ENCODE assay signal across 23 mouse cellular contexts in the genomic region with DNA sequence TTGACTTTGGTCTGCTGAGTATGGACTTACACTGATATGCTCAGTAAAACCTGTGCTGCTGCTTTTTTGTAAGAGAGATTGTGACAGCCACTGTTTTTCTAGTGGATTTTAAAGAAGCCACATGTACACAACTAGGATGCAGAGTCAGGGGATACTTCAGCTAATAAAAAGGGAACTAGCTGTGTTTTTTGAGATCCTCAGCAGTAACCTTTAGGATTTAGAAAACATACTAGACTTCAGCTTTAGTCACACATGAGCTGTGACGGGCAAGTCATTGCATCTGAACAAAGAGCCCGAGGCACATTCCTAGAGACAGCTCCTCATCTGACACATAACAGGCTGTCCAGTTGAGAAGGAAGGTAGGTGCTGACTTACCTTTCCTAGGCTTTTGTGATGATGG. TPM values are rescaled to one million over a fixed set of nuclear protein-coding genes. Genes with fewer than 3 reads are reported as not detected.
DNase-seq lines count a peak whose midpoint lies in the region; ATAC-seq and TF ChIP-seq lines count a peak whose summit lies in the region.
"Had no signal": no experiment of that assay in that cellular context is flagged by ENCODE, and none has a peak within 500 bp of the region (broad histone marks: within the 10 kb centered on the region; RNA-seq: fewer than 3 reads in every experiment).

A gene (plus strand): TSS at position 251 of the 400 bp plus-strand sequence.

- H3K4me1 ChIP-seq in embryonic facial prominence, embryonic 15.5 days, result no peaks in the 10 kb centered on the region
- no peaks in the 10 kb centered on the region for H3K4me1 ChIP-seq in embryonic facial prominence, embryonic 10.5 days
- no peaks in the 10 kb centered on the region for H3K4me1 ChIP-seq in lung, embryonic 14.5 days (ENCODE audit: insufficient read depth)
- no peaks in the 10 kb centered on the region for H3K4me1 ChIP-seq in brown adipose tissue, adult 24 weeks (ENCODE audit: control insufficient read depth, insufficient read depth, insufficient read length, low read length)
- H3K4me1 ChIP-seq in heart, embryonic 10.5 days, result no peaks in the 10 kb centered on the region
- H3K4me1 ChIP-seq: forebrain, embryonic 15.5 days; heart, embryonic 15.5 days; hindbrain, embryonic 15.5 days had no signal

- no peaks in the 10 kb centered on the region for H3K27me3 ChIP-seq in embryonic facial prominence, embryonic 15.5 days
- no peaks in the 10 kb centered on the region for H3K27me3 ChIP-seq in embryonic facial prominence, embryonic 10.5 days (replicated peaks; ENCODE audit: low read depth, poor library complexity, severe bottlenecking)
- no peaks in the 10 kb centered on the region for H3K27me3 ChIP-seq in lung, embryonic 14.5 days (ENCODE audit: insufficient read depth, low read length)
- no peaks in the 10 kb centered on the region for H3K27me3 ChIP-seq in heart, embryonic 10.5 days (ENCODE audit: insufficient read depth, poor library complexity, severe bottlenecking)
- H3K27me3 ChIP-seq: CH12.LX; forebrain, embryonic 15.5 days; heart, embryonic 15.5 days; hindbrain, embryonic 15.5 days had no signal

- WGBS in embryonic facial prominence, embryonic 15.5 days, result 48% methylated on average over 2 of the region's 2 CpGs
- WGBS in embryonic facial prominence, embryonic 10.5 days, result 63% methylated on average over 2 of the region's 2 CpGs
- WGBS in lung, embryonic 14.5 days, result 74% methylated on average over 2 of the region's 2 CpGs
- 80% methylated on average over 2 of the region's 2 CpGs for WGBS in heart, embryonic 10.5 days

- H3K36me3 ChIP-seq in embryonic facial prominence, embryonic 15.5 days, result no peaks in the 10 kb centered on the region
- H3K36me3 ChIP-seq in embryonic facial prominence, embryonic 10.5 days (replicated peaks), result no peaks in the 10 kb centered on the region
- no peaks in the 10 kb centered on the region for H3K36me3 ChIP-seq in lung, embryonic 14.5 days (ENCODE audit: insufficient read depth)
- no peaks in the 10 kb centered on the region for H3K36me3 ChIP-seq in heart, embryonic 10.5 days
- H3K36me3 ChIP-seq: forebrain, embryonic 15.5 days; heart, embryonic 15.5 days; hindbrain, embryonic 15.5 days had no signal

- DNase-seq in embryonic facial prominence, embryonic 10.5 days (ENCODE audit: low spot score), result no peak
- peak; percentile 1 for DNase-seq in lung, embryonic 14.5 days
- DNase-seq in lung, postnatal 10 days, result no peak
- DNase-seq in heart, embryonic 10.5 days (ENCODE audit: low spot score), result no peak
- DNase-seq: adrenal gland, adult 8-10 months; adrenal gland, postnatal 36 days; cerebellum, adult 11-12 months; cerebellum, adult 9-10 months; cerebellum, postnatal 25 days; gastrocnemius, postnatal 25 days; heart, adult 18-20 months; heart, postnatal 36 days had no signal

- no peak within 1 kb of the TSS for H3K4me3 ChIP-seq in embryonic facial prominence, embryonic 15.5 days (replicated peaks)
- H3K4me3 ChIP-seq in embryonic facial prominence, embryonic 10.5 days, result no peak within 1 kb of the TSS
- no peak within 1 kb of the TSS for H3K4me3 ChIP-seq in lung, embryonic 14.5 days (ENCODE audit: low read depth, low read length)
- no peak within 1 kb of the TSS for H3K4me3 ChIP-seq in brown adipose tissue, adult 24 weeks (ENCODE audit: insufficient read depth, low read depth, low read length)
- no peak within 1 kb of the TSS for H3K4me3 ChIP-seq in heart, embryonic 10.5 days
- H3K4me3 ChIP-seq: forebrain, embryonic 15.5 days; heart, embryonic 15.5 days; hindbrain, embryonic 15.5 days had no signal

- ATAC-seq in embryonic facial prominence, embryonic 15.5 days (ENCODE audit: insufficient number of reproducible peaks, low FRiP score, low TSS enrichment, low read depth), result no peak
- ATAC-seq in lung, embryonic 14.5 days (ENCODE audit: insufficient read depth), result no peak
- ATAC-seq in monocyte, adult 5-6 weeks (replicated peaks; ENCODE audit: insufficient number of reproducible peaks, low FRiP score, low TSS enrichment, poor library complexity, severe bottlenecking), result peak; percentile 62
- ATAC-seq: activated CD4-positive, CD25-positive, alpha-beta regulatory T cell, adult 4 months; forebrain, embryonic 15.5 days; intestine, embryonic 16.5 days; Patski had no signal

- no peaks in the 10 kb centered on the region for H3K9me3 ChIP-seq in embryonic facial prominence, embryonic 15.5 days (replicated peaks)
- H3K9me3 ChIP-seq in embryonic facial prominence, embryonic 10.5 days, result no peaks in the 10 kb centered on the region
- no peaks in the 10 kb centered on the region for H3K9me3 ChIP-seq in lung, embryonic 14.5 days (ENCODE audit: low read depth, low read length)
- no peaks in the 10 kb centered on the region for H3K9me3 ChIP-seq in heart, embryonic 10.5 days
- H3K9me3 ChIP-seq: forebrain, embryonic 15.5 days; heart, embryonic 15.5 days; hindbrain, embryonic 15.5 days had no signal

- H3K4me2 ChIP-seq in embryonic facial prominence, embryonic 15.5 days (replicated peaks), result no peak within 1 kb of the TSS
- no peak within 1 kb of the TSS for H3K4me2 ChIP-seq in lung, embryonic 14.5 days
- H3K4me2 ChIP-seq: forebrain, embryonic 15.5 days; heart, embryonic 11.5 days; heart, embryonic 15.5 days; hindbrain, embryonic 15.5 days had no signal

- no peak within 1 kb of the TSS for H3K9ac ChIP-seq in embryonic facial prominence, embryonic 15.5 days
- no peak within 1 kb of the TSS for H3K9ac ChIP-seq in lung, embryonic 14.5 days
- H3K9ac ChIP-seq: forebrain, embryonic 15.5 days; heart, embryonic 15.5 days; hindbrain, embryonic 15.5 days had no signal

- no peak for TF ChIP-seq CTCF in lung, embryonic 14.5 days (IDR thresholded peaks at IDR 0.05; ENCODE audit: low read depth)

- H3K27ac ChIP-seq in embryonic facial prominence, embryonic 15.5 days (replicated peaks), result no peak within 1 kb of the TSS
- H3K27ac ChIP-seq in embryonic facial prominence, embryonic 10.5 days (replicated peaks), result no peak within 1 kb of the TSS
- no peak within 1 kb of the TSS for H3K27ac ChIP-seq in lung, embryonic 14.5 days (ENCODE audit: low read depth)
- H3K27ac ChIP-seq in brown adipose tissue, adult 24 weeks (replicated peaks; ENCODE audit: low read depth, low read length), result peak within 1 kb of the TSS; percentile 60
- no peak within 1 kb of the TSS for H3K27ac ChIP-seq in heart, embryonic 10.5 days
- H3K27ac ChIP-seq: forebrain, embryonic 15.5 days; heart, embryonic 15.5 days; hindbrain, embryonic 15.5 days had no signal

RNA-seq across cellular contexts. Expression of the gene that starts here (rescaled TPM):
- 10.3 and 13.0 TPM in 2 replicates for polyA plus RNA-seq in embryonic facial prominence, embryonic 15.5 days (2015; fragmentation: Nextera tagmentation; extraction: Ambion mirVana)
- 0.93 and 1.9 TPM in 2 replicates for polyA plus RNA-seq in embryonic facial prominence, embryonic 10.5 days (2016; fragmentation: Nextera tagmentation; extraction: Ambion mirVana)
- 3.5 and 5.1 TPM in 2 replicates for polyA plus RNA-seq in lung, embryonic 14.5 days (2014; fragmentation: Nextera tagmentation; extraction: Ambion mirVana)
- polyA plus RNA-seq in brown adipose tissue, adult 24 weeks (2012; ENCODE audit: insufficient read depth, insufficient read length, missing spikeins), result 2.3 TPM in 1 of 2 replicates, not detected in the other
- 8.1 to 35.7 TPM (median 9.7 TPM) in 3 replicates for total RNA-seq in monocyte, adult 5-6 weeks (2017)
- polyA plus RNA-seq in heart, embryonic 10.5 days (2016; fragmentation: Nextera tagmentation; extraction: Ambion mirVana), result 0.17 and 0.33 TPM in 2 replicates
- total RNA-seq: CH12.LX had no signal
- polyA plus RNA-seq: Patski had no signal
